Mouse (Mus musculus): ENCODE measurements around the gene Tiam1. TPM values are rescaled to one million over a fixed set of nuclear protein-coding genes. Genes with fewer than 3 reads are reported as not detected.

Tiam1 gene
- polyA plus RNA-seq, 1 experiment from 2014 or later = 4.2 TPM

- 63% methylated on average over 8 of the region's 8 CpGs for whole genome bisulfite sequencing (ENCODE audit: insufficient replicate concordance)
- Histone ChIP-seq H3K4me2 (no peak overlapping the region), H3K9ac (no peak overlapping the region), H3K27me3 (no peaks in the 10 kb centered on the region), H3K4me1 (replicated peaks) (no peaks in the 10 kb centered on the region), H3K4me3 (replicated peaks) (no peak overlapping the region), H3K36me3 (replicated peaks) (no peaks in the 10 kb centered on the region), H3K27ac (replicated peaks) (no peak overlapping the region), H3K9me3 (replicated peaks) (no peaks in the 10 kb centered on the region)
- no peak for ATAC-seq (ENCODE audit: insufficient read depth)
Observed at GRCm38 (mm10) chr16:90171416-90171815, 27.8 kb upstream of the Tiam1 start.

DNA sequence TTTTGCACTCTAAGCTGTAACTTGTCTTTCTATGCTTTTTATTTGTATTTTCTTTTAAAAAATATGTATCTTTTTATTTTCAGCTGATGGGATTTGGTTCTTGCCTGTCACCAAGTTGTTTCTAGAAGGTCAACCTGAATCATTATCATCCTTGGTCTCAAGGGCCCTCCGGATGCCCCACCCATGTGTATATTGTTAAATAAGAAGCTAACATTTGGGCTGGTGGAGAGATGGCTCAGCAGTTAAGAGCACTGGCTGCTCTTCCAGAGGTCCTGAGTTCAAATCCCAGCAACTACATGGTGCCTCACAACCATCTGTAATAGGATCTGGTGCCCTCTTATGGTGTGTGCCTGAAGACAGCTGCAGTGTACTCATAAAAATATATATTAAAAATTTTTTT, 27.1 kb upstream of the Tiam1 start:
- no peaks in the 10 kb centered on the region for H3K9me3 ChIP-seq (replicated peaks)
- ATAC-seq (ENCODE audit: insufficient read depth) = no peak
- no peaks in the 10 kb centered on the region for H3K4me1 ChIP-seq (replicated peaks)
- no peak overlapping the region for H3K9ac ChIP-seq
- 57% methylated on average over 1 of the region's 1 CpGs for WGBS (ENCODE audit: insufficient replicate concordance)
- no peak overlapping the region for H3K27ac ChIP-seq (replicated peaks)
- H3K27me3 ChIP-seq = no peaks in the 10 kb centered on the region
- H3K4me3 ChIP-seq (replicated peaks) = no peak overlapping the region
- H3K36me3 ChIP-seq (replicated peaks) = no peaks in the 10 kb centered on the region
- no peak overlapping the region for H3K4me2 ChIP-seq

DNA sequence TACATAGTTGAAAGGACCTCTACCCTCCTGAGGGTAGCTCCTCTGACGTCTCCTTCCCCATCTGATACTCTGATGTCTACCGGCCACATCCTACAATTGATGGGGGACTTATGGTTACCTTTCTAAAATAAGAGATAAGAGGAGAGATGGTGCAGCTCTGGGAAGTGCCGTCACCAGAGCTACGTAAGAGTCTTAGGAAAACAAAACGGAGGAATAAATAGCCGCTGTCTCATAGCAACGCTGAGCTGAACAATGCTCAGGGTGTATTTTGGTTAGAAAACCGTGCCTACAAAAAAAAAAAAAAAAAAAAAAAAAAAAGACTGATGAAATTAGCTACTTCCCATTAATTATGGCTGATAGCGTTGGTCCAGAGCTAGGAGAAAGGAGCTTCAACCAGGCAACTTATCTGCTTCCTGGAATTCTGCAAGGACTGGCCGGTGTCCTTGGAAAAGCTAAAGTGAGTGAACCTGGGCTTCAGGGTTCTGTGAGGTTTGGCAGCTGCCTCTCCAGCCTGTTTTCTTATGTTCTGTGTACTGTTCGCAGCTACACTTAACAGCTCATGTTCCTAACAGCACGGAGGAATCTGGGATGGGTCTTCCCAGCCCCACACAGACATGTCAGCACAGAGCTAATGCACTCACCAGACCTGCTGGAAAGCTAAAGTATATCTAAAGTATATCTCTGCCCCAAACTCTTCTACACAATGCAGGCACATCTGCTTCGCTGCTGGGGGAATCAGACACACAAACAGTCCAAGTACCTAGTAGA, 26.5 kb upstream of the Tiam1 start:
- H3K36me3 ChIP-seq (replicated peaks) = no peaks in the 10 kb centered on the region
- no peaks in the 10 kb centered on the region for H3K4me1 ChIP-seq (replicated peaks)
- WGBS (ENCODE audit: insufficient replicate concordance) = 51% methylated on average over 13 of the region's 13 CpGs
- H3K9me3 ChIP-seq (replicated peaks) = no peaks in the 10 kb centered on the region
- H3K27ac ChIP-seq (replicated peaks) = no peak overlapping the region
- no peak overlapping the region for H3K4me2 ChIP-seq
- ATAC-seq (ENCODE audit: insufficient read depth) = no peak
- H3K27me3 ChIP-seq = no peaks in the 10 kb centered on the region
- H3K4me3 ChIP-seq (replicated peaks) = no peak overlapping the region
- H3K9ac ChIP-seq = no peak overlapping the region

GRCm38 (mm10) chr16:90167646-90168045, 24.1 kb upstream of the Tiam1 start:
- 0 out of 2 replicates have a peak, but pooled peaks cover 6% of the 10 kb centered on the region for H3K27me3 ChIP-seq
- no peak for ATAC-seq (ENCODE audit: insufficient read depth)
- H3K27ac ChIP-seq (replicated peaks) = no peak overlapping the region
- H3K36me3 ChIP-seq (replicated peaks) = no peaks in the 10 kb centered on the region
- H3K4me3 ChIP-seq (replicated peaks) = no peak overlapping the region
- no peak overlapping the region for H3K9ac ChIP-seq
- H3K4me2 ChIP-seq = no peak overlapping the region
- H3K9me3 ChIP-seq (replicated peaks) = no peaks in the 10 kb centered on the region
- 21% methylated on average over 10 of the region's 10 CpGs for WGBS (ENCODE audit: insufficient replicate concordance)
- no peaks in the 10 kb centered on the region for H3K4me1 ChIP-seq (replicated peaks)

GRCm38 (mm10) chr16:90165435-90165834, 21.9 kb upstream of the Tiam1 start:
- no peaks in the 10 kb centered on the region for H3K36me3 ChIP-seq (replicated peaks)
- H3K4me2 ChIP-seq = no peak overlapping the region
- no peak overlapping the region for H3K27ac ChIP-seq (replicated peaks)
- no peaks in the 10 kb centered on the region for H3K4me1 ChIP-seq (replicated peaks)
- 0 out of 2 replicates have a peak, but pooled peaks cover 6% of the 10 kb centered on the region for H3K27me3 ChIP-seq
- ATAC-seq (ENCODE audit: insufficient read depth) = no peak
- H3K9me3 ChIP-seq (replicated peaks) = no peaks in the 10 kb centered on the region
- H3K9ac ChIP-seq = no peak overlapping the region
- no peak overlapping the region for H3K4me3 ChIP-seq (replicated peaks)
- WGBS (ENCODE audit: insufficient replicate concordance) = 55% methylated on average over 2 of the region's 2 CpGs

DNA sequence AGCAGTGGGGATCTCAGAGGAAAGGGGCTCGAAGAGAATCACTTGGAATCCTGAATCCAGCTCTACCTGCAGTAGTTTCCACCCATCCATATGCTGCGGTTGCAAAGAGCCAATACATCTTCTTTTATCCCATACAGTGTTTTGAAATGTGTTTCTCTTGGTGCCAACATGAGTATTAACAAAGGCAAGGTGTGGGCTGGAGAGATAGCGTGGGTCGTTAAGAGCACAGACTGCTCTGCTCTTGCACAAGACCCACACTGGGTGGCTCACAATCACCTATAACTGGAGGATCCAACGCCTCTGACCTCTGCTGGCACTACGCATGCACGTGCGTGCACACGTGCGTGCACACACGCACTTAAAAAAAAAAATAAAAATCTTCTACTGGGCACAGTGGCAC, 21.4 kb upstream of the Tiam1 start:
- Histone ChIP-seq H3K4me2 (no peak overlapping the region), H3K27me3 (0 out of 2 replicates have a peak, but pooled peaks cover 6% of the 10 kb centered on the region), H3K9me3 (replicated peaks) (no peaks in the 10 kb centered on the region), H3K4me3 (replicated peaks) (no peak overlapping the region), H3K27ac (replicated peaks) (no peak overlapping the region), H3K9ac (no peak overlapping the region), H3K36me3 (replicated peaks) (no peaks in the 10 kb centered on the region), H3K4me1 (replicated peaks) (no peaks in the 10 kb centered on the region)
- no peak for ATAC-seq (ENCODE audit: insufficient read depth)
- WGBS (ENCODE audit: insufficient replicate concordance) = 66% methylated on average over 11 of the region's 11 CpGs

DNA sequence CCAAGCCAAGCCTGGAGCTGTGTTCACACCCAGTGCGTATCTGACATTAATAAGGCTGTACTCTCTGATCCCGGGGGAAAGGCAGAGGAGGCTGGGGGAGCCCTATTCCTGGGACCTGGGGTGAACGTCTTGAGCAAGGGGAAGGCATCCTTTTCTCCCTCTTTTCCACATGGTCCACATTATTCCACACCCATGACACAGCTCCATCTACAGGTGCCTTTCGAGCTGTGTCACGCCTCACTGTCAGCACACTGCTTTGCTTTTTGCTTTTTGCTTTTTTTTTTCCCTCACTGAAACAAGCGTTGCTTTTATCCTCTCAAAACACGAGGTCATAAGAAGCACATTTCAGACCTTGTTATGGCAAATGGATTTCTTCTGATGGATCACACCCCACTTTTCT, 11.5 kb upstream of the Tiam1 start:
- no peak overlapping the region for H3K9ac ChIP-seq
- no peak for ATAC-seq (ENCODE audit: insufficient read depth)
- 55% methylated on average over 7 of the region's 7 CpGs for WGBS (ENCODE audit: insufficient replicate concordance)

GRCm38 (mm10) chr16:90150820-90151219, 7.3 kb upstream of the Tiam1 start:
- H3K27me3 ChIP-seq = no peaks in the 10 kb centered on the region
- H3K4me2 ChIP-seq = no peak overlapping the region
- no peak overlapping the region for H3K4me3 ChIP-seq (replicated peaks)
- H3K36me3 ChIP-seq (replicated peaks) = no peaks in the 10 kb centered on the region
- H3K9ac ChIP-seq = no peak overlapping the region
- no peak overlapping the region for H3K27ac ChIP-seq (replicated peaks)
- H3K4me1 ChIP-seq (replicated peaks) = no peaks in the 10 kb centered on the region
- 71% methylated on average over 6 of the region's 6 CpGs for WGBS (ENCODE audit: insufficient replicate concordance)
- no peak for ATAC-seq (ENCODE audit: insufficient read depth)
- no peaks in the 10 kb centered on the region for H3K9me3 ChIP-seq (replicated peaks)

More for the DNA sequence above, 11.5 kb upstream of the Tiam1 start:
- Histone ChIP-seq H3K4me2 (no peak overlapping the region), H3K9me3 (replicated peaks) (no peaks in the 10 kb centered on the region), H3K36me3 (replicated peaks) (no peaks in the 10 kb centered on the region), H3K27ac (replicated peaks) (no peak overlapping the region), H3K27me3 (no peaks in the 10 kb centered on the region), H3K4me3 (replicated peaks) (no peak overlapping the region), H3K4me1 (replicated peaks) (no peaks in the 10 kb centered on the region)

DNA sequence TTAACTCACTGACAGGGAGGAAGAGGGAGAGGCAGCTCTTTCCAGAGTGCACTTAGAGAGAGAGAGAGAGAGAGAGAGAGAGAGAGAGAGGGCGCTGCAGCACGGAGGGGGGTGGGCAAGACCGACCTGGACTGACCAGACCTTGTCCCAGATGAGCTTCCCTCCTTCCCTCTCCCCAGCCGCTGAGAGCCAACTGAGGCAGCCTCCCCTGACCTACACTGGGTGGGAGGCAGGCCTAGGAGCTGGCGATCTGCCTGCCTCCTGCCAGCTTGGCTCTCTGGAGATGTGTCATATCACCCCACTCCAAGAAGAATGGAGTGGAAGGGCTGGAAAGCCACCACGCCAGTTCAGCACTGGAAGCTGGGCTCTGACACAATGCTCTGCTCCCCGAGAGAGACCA, 6.6 kb upstream of the Tiam1 start:
- ATAC-seq (ENCODE audit: insufficient read depth) = no peak
- Histone ChIP-seq H3K9me3 (replicated peaks) (no peaks in the 10 kb centered on the region), H3K27ac (replicated peaks) (no peak overlapping the region), H3K36me3 (replicated peaks) (no peaks in the 10 kb centered on the region), H3K27me3 (no peaks in the 10 kb centered on the region), H3K4me2 (no peak overlapping the region), H3K4me3 (replicated peaks) (no peak overlapping the region), H3K4me1 (replicated peaks) (peaks cover 2% of the 10 kb centered on the region; the same call in 1 of the 2 replicates), H3K9ac (no peak overlapping the region)
- WGBS (ENCODE audit: insufficient replicate concordance) = 57% methylated on average over 7 of the region's 7 CpGs

GRCm38 (mm10) chr16:90149335-90149734, 5.8 kb upstream of the Tiam1 start:
- 70% methylated on average over 9 of the region's 9 CpGs for WGBS (ENCODE audit: insufficient replicate concordance)
- H3K4me1 ChIP-seq (replicated peaks) = peaks cover 10% of the 10 kb centered on the region
- H3K4me3 ChIP-seq (replicated peaks) = no peak overlapping the region
- H3K9me3 ChIP-seq (replicated peaks) = no peaks in the 10 kb centered on the region
- H3K36me3 ChIP-seq (replicated peaks) = no peaks in the 10 kb centered on the region
- no peak overlapping the region for H3K27ac ChIP-seq (replicated peaks)
- no peak overlapping the region for H3K9ac ChIP-seq
- ATAC-seq (ENCODE audit: insufficient read depth) = no peak
- no peak overlapping the region for H3K4me2 ChIP-seq
- H3K27me3 ChIP-seq = no peaks in the 10 kb centered on the region

- no peaks in the 10 kb centered on the region for H3K36me3 ChIP-seq (replicated peaks)
- no peak overlapping the region; the same call in 1 of the 2 replicates for H3K27ac ChIP-seq (replicated peaks)
- H3K27me3 ChIP-seq = peaks cover 18% of the 10 kb centered on the region
- peaks cover 35% of the 10 kb centered on the region for H3K4me1 ChIP-seq (replicated peaks)
- H3K4me3 ChIP-seq (replicated peaks) = no peak overlapping the region
- no peak overlapping the region for H3K9ac ChIP-seq
- H3K4me2 ChIP-seq = peak overlapping the region; percentile 99; the same call in 1 of the 2 replicates
- H3K9me3 ChIP-seq (replicated peaks) = no peaks in the 10 kb centered on the region
- WGBS (ENCODE audit: insufficient replicate concordance) = 74% methylated on average over 1 of the region's 1 CpGs
- no peak for ATAC-seq (ENCODE audit: insufficient read depth)
Observed at GRCm38 (mm10) chr16:90145244-90145643, 1.7 kb upstream of the Tiam1 start.

- Histone ChIP-seq H3K4me2 (peak overlapping the region; percentile 99), H3K36me3 (replicated peaks) (no peaks in the 10 kb centered on the region), H3K27me3 (peaks cover 22% of the 10 kb centered on the region), H3K27ac (replicated peaks) (peak overlapping the region; percentile 76), H3K4me1 (replicated peaks) (peaks cover 37% of the 10 kb centered on the region), H3K9me3 (replicated peaks) (no peaks in the 10 kb centered on the region), H3K9ac (peak overlapping the region; percentile 70), H3K4me3 (replicated peaks) (peak overlapping the region; percentile 82)
- no peak for ATAC-seq (ENCODE audit: insufficient read depth)
- WGBS (ENCODE audit: insufficient replicate concordance) = 7% methylated on average over 13 of the region's 13 CpGs
Observed at GRCm38 (mm10) chr16:90144541-90144940, 972 bp upstream of the Tiam1 start.
